Mouse (Mus musculus) kidney, embryonic 15.5 days (tissue): ENCODE results near the gene A830031A19Rik. TPM values are rescaled to one million over a fixed set of nuclear protein-coding genes. Genes with fewer than 3 reads are reported as not detected.

Experiments used
- ATAC-seq: fragments of 200-750 bp; cut with Nextera tagmentation; replicated peaks from 2 replicates; pipeline ENCODE4 v1.8.0; 2017; ENCODE audit warnings: moderate TSS enrichment; ENCODE audit not compliant: low FRiP score
- H3K27ac ChIP-seq: fragments of 300-500 bp; sonication (generic); 2 replicates; pipeline ENCODE4 v1.5.1; 2015; ENCODE audit warnings: mild to moderate bottlenecking, inconsistent platforms
- H3K27me3 ChIP-seq: fragments of 300-500 bp; sonication (generic); 2 replicates; pipeline ENCODE4 v1.6.1; 2015; ENCODE audit warnings: inconsistent platforms
- H3K36me3 ChIP-seq: fragments of 300-500 bp; sonication (generic); 2 replicates; pipeline ENCODE4 v1.6.1; 2015; ENCODE audit warnings: inconsistent platforms
- H3K4me1 ChIP-seq: fragments of 300-500 bp; sonication (generic); 2 replicates; pipeline ENCODE4 v1.6.1; 2015; ENCODE audit warnings: inconsistent platforms
- H3K4me2 ChIP-seq: fragments of 300-500 bp; sonication (generic); 2 replicates; pipeline ENCODE4 v1.6.1; 2015; ENCODE audit warnings: moderate library complexity, mild to moderate bottlenecking, inconsistent platforms
- H3K4me3 ChIP-seq: fragments of 300-500 bp; sonication (generic); replicated peaks from 2 replicates; pipeline ENCODE4 v1.5.1; 2015; ENCODE audit warnings: mild to moderate bottlenecking, inconsistent platforms
- H3K9ac ChIP-seq: fragments of 300-500 bp; sonication (generic); 2 replicates; pipeline ENCODE4 v1.6.1; 2015; ENCODE audit warnings: mild to moderate bottlenecking, inconsistent platforms
- H3K9me3 ChIP-seq: fragments of 300-500 bp; sonication (generic); replicated peaks from 2 replicates; pipeline ENCODE4 v1.6.1; 2016; ENCODE audit warnings: inconsistent platforms
- WGBS: fragments of 180-500 bp; shearing (Covaris S2); methylation state at CpG from one replicate; pipeline ENCODE4 v1.1.7; 2015; ENCODE audit warnings: mixed read lengths; 5-methylcytosine and 5-hydroxymethylcytosine counted together
- polyA plus RNA-seq: library from polyadenylated mRNA; unstranded; fragments of >200 nt; fragmentation: Nextera tagmentation; extraction: Ambion mirVana; gene quantifications from 2 replicates; pipeline ENCODE4 v1.2.1, GENCODE M21; 2015

The A830031A19Rik gene
- polyA plus RNA-seq, 1 experiment from 2014 or later = not detected

DNA sequence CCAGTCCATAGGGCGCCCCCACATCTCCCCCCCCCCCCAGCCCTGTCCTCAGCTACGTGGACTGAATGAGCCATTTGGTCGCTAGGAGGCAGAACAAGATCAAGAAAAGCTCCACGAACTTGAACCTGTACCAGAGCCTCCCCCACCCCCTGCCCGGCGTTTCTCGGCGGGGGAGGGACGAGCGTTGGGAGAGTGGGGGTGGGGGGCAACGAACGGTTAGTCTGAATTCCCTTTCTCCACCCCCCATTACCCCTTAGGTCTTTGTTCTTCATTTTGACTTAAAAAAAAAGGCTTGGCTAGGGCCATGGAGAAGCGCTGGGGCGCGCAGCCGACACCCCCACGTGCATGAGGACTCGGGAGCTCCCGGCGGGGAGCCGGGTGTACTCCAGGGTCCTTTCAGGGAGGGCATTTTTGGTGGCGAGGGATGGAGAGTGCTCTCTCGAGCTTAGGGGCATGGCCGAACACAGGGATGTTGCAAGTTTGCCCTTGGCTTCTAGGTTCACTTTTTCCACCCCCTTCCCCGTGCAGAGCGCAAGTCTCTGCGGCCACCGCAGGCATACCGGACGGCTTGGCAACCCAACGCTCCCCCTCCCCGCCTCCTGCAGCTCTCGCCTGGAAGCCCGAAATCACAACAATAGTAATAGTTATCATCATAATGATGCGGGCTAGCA, 6.3 kb upstream of the A830031A19Rik start:
- peaks cover 81% of the 10 kb centered on the region for H3K27me3 ChIP-seq
- no peaks in the 10 kb centered on the region for H3K9me3 ChIP-seq
- peaks cover 62% of the 10 kb centered on the region for H3K4me1 ChIP-seq
- peak; percentile 53 for ATAC-seq
- H3K9ac ChIP-seq = peak overlapping the region; percentile 45
- H3K4me2 ChIP-seq = peak overlapping the region; percentile 89
- WGBS = under 1% methylated on average over 35 of the region's 35 CpGs
- no peaks in the 10 kb centered on the region for H3K36me3 ChIP-seq
- peak overlapping the region; percentile 52 for H3K4me3 ChIP-seq
- H3K27ac ChIP-seq = peak overlapping the region; percentile 41; the same call in 1 of the 2 replicates

GRCm38 (mm10) chr11:24080541-24080940, 5.7 kb upstream of the A830031A19Rik start:
- no peak overlapping the region for H3K27ac ChIP-seq
- ATAC-seq = peak; percentile 7; the same call in 1 of the 2 replicates
- H3K27me3 ChIP-seq = peaks cover 81% of the 10 kb centered on the region

DNA sequence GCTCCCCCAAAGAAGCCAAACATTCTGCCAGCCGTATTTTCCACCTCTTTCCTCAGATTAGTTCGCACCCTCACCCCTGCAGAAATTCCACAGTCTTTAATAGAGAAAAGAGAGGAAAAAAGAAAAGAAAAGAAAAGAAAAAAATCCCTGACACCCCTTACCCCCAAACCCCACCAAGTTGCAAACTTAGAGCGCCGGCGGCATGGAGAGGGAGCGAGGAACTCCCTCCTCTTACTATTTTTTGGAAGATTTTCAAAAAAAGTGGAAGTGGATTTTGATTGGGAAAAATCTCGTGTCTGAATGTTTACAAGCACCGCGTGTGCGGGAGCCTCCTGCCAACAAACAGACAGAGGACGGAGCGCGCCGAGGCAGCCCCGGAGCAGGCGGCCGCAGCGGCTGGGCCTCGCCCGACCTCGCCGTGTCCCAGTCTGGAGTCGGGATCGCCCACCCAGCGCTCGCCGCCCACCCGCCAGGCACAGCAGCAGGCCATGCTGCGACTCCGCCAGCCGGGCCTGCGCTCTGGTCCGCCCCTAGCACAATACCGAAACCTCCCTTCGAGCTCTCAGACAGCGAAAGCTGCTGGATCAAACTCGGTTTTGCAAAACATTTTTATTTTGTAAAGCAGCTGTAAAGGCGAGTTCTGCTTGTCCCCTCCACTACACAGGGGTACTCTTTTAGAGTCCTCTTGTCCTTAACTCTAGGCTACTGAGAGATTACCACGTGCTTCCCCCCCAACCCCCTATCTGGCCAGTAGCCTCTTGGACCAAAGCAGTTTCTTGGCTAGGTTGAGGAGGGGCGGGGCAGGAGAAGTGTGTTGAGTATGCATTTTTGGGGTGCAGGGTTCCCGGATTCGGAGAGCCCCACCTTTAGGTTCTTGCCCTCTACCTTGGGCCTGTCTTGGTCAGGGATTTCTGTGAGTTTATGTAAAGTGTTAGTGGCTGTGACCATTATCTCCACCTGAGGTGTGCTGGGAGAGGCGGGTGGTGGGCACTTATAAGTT, 4.8 kb upstream of the A830031A19Rik start:
- Histone ChIP-seq H3K4me3 (peak overlapping the region; percentile 52), H3K36me3 (no peaks in the 10 kb centered on the region), H3K27me3 (peaks cover 82% of the 10 kb centered on the region), H3K27ac (no peak overlapping the region), H3K4me2 (peak overlapping the region; percentile 89), H3K9ac (peak overlapping the region; percentile 47; the same call in 1 of the 2 replicates), H3K4me1 (peaks cover 71% of the 10 kb centered on the region), H3K9me3 (no peaks in the 10 kb centered on the region)
- under 1% methylated on average over 43 of the region's 43 CpGs for WGBS
- peak; percentile 12 for ATAC-seq

More at GRCm38 (mm10) chr11:24080541-24080940, 5.7 kb upstream of the A830031A19Rik start:
- Histone ChIP-seq H3K4me1 (peaks cover 68% of the 10 kb centered on the region), H3K9ac (peak overlapping the region; percentile 45; the same call in 1 of the 2 replicates), H3K4me3 (peak overlapping the region; percentile 52), H3K36me3 (no peaks in the 10 kb centered on the region), H3K9me3 (no peaks in the 10 kb centered on the region), H3K4me2 (peak overlapping the region; percentile 89)
- under 1% methylated on average over 29 of the region's 30 CpGs for WGBS

GRCm38 (mm10) chr11:24078706-24079316, 4.0 kb upstream of the A830031A19Rik start:
- Histone ChIP-seq H3K36me3 (no peaks in the 10 kb centered on the region), H3K27ac (no peak overlapping the region)

GRCm38 (mm10) chr11:24077795-24078705, 3.2 kb upstream of the A830031A19Rik start, which contains the start of gene Bcl11a:
TSS of gene Bcl11a (plus strand) at chr11:24078056.
- H3K27me3 ChIP-seq = peaks cover 84% of the 10 kb centered on the region
- peak; percentile 70 for ATAC-seq
- H3K36me3 ChIP-seq = no peaks in the 10 kb centered on the region
- peak within 1 kb of the TSS; percentile 47 for H3K9ac ChIP-seq
- H3K9me3 ChIP-seq = no peaks in the 10 kb centered on the region
- peak within 1 kb of the TSS; percentile 89 for H3K4me2 ChIP-seq
- H3K4me1 ChIP-seq = peaks cover 77% of the 10 kb centered on the region
- peak within 1 kb of the TSS; percentile 52 for H3K4me3 ChIP-seq
- H3K27ac ChIP-seq = peak within 1 kb of the TSS; percentile 66
- 1% methylated on average over 41 of the region's 51 CpGs for WGBS

More at GRCm38 (mm10) chr11:24078706-24079316, 4.0 kb upstream of the A830031A19Rik start:
- no peaks in the 10 kb centered on the region for H3K9me3 ChIP-seq
- ATAC-seq = no peak
- H3K4me2 ChIP-seq = peak overlapping the region; percentile 89
- H3K4me3 ChIP-seq = peak overlapping the region; percentile 52
- H3K9ac ChIP-seq = peak overlapping the region; percentile 47
- under 1% methylated on average over 38 of the region's 38 CpGs for WGBS
- peaks cover 77% of the 10 kb centered on the region for H3K4me1 ChIP-seq
- peaks cover 84% of the 10 kb centered on the region for H3K27me3 ChIP-seq

DNA sequence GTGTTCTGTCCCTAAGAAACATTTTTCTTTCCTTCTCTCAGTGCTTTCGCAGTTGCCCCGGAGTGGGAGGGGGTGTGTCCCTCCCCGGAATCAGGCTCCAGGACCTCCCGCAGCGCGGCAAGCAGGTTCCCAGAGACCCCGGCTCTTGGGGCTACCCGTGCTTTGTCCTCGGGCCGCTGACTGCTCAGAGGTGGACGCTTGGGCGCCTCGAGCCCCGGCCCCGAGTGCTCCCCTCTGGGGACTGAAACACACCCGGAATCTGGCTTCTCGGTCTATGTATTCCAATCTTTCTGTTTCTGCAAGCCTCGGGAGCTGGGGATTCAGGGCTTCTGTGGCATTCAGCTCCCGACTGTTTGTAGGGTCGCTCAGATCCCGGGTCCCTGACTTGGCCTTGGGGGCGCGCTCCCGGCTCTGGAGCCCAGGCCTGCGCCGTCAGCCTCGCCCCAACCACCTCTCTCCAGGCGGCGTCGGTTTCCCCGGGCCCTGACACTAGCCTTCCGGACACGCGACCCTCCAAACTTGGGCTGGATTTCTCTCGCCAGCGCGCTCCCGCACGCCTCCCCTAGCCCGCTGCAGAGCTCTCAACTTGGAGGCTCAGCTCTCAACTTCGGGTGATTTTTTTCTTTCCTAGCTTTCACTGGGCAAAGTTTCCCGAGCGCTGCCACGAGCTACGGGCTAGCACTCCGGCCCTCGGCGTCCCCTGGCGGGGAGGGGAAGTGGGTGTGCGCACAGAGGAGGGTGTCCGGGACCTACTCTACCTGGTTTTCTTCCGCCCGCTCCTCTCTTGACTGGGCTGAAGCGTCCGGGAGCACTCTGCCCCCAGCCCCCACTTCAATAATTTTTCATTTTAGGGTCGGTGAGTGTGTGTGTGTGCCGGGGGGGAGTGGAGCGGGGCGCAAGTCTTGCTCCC, 2.2 kb upstream of the A830031A19Rik start:
- no peaks in the 10 kb centered on the region for H3K9me3 ChIP-seq
- peak overlapping the region; percentile 89 for H3K4me2 ChIP-seq
- peak; percentile 61 for ATAC-seq
- H3K36me3 ChIP-seq = no peaks in the 10 kb centered on the region
- H3K4me3 ChIP-seq = peak overlapping the region; percentile 52
- peaks cover 72% of the 10 kb centered on the region for H3K4me1 ChIP-seq
- under 1% methylated on average over 59 of the region's 59 CpGs for WGBS
- peak overlapping the region; percentile 66 for H3K27ac ChIP-seq
- H3K9ac ChIP-seq = peak overlapping the region; percentile 32
- peaks cover 86% of the 10 kb centered on the region for H3K27me3 ChIP-seq

DNA sequence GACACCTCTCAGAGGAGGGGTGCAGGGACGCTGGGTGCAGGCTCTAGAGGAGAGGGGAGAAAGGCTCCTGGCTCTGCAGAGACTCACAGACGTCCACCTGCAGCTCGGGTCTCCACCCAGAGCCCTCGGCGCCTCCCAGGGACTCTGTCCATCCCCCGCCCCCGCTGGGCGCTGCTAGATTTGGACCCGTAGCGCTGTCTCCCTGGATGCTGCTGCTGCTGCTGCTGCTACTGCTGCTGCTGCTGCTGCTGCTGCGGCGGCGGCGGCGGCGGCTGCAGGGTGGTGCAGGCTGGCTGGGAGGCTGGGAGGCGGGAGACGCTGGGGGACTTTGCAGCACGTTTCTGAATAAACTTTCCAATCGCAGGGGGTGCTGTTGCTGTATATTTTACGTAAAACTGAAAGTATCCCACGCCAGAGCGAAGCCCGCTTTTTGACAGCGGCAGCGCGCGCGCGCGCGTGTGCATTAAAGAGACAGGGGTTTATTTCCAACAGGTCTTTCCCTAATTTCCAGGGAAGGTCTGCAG, 1.3 kb upstream of the A830031A19Rik start:
- Histone ChIP-seq H3K9me3 (no peaks in the 10 kb centered on the region), H3K36me3 (no peaks in the 10 kb centered on the region), H3K4me3 (peak overlapping the region; percentile 52), H3K9ac (peak overlapping the region; percentile 32), H3K27ac (peak overlapping the region; percentile 66; the same call in 1 of the 2 replicates), H3K4me2 (peak overlapping the region; percentile 89), H3K27me3 (peaks cover 92% of the 10 kb centered on the region), H3K4me1 (peaks cover 63% of the 10 kb centered on the region)
- under 1% methylated on average over 32 of the region's 32 CpGs for WGBS
- peak; percentile 17; the same call in 1 of the 2 replicates for ATAC-seq

- Histone ChIP-seq H3K27ac (no peak overlapping the region), H3K27me3 (peaks cover 92% of the 10 kb centered on the region), H3K4me3 (peak overlapping the region; percentile 52), H3K36me3 (no peaks in the 10 kb centered on the region), H3K9ac (peak overlapping the region; percentile 32; the same call in 1 of the 2 replicates), H3K9me3 (no peaks in the 10 kb centered on the region), H3K4me1 (peaks cover 58% of the 10 kb centered on the region), H3K4me2 (peak overlapping the region; percentile 89)
- ATAC-seq = no peak
- WGBS = under 1% methylated on average over 17 of the region's 17 CpGs
Observed at GRCm38 (mm10) chr11:24075486-24076126, 752 bp upstream of the A830031A19Rik start.

DNA sequence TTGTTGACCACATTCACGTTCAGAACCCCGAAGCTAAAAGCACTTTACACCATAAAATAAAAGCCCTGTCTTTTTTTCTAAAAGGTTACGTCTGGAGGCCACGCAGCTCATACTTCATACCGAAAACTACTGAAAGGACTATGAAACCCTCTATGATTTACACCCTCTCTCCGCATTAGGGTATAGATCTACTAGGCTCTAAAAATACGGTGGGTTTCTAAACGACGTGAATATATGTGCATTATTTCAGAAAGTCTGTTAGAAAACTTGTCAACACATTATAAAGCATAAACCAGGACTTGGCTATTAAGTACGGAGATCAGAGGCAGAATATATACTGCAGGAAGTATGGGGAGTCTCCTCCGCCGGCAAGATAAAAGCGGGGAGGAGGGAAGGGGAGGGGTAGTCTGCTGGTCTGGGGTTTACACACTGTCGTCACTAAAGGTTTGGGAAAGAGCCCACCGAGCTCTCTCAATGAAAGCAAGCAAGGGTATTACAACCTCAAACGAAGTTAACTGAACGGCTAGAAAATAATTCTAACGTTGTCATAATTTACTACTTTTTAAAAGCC, 748 bp downstream of the A830031A19Rik start:
- no peaks in the 10 kb centered on the region for H3K9me3 ChIP-seq
- no peak overlapping the region for H3K27ac ChIP-seq
- no peaks in the 10 kb centered on the region for H3K36me3 ChIP-seq
- H3K4me1 ChIP-seq = peaks cover 43% of the 10 kb centered on the region
- ATAC-seq = no peak
- peak overlapping the region; percentile 6; the same call in 1 of the 2 replicates for H3K4me3 ChIP-seq
- peaks cover 93% of the 10 kb centered on the region for H3K27me3 ChIP-seq
- H3K4me2 ChIP-seq = peak overlapping the region; percentile 44
- no peak overlapping the region for H3K9ac ChIP-seq
- under 1% methylated on average over 18 of the region's 18 CpGs for WGBS
